Mouse (Mus musculus) lung, adult 2 months (tissue): ENCODE results near the gene Dab2.

Source experiments
- CTCF ChIP-seq: fragments of 200-500 bp; IDR thresholded peaks from 2 replicates; pipeline ENCODE4 v1.5.1; 2011; ENCODE audit warnings: mild to moderate bottlenecking, low read length, control low read depth; ENCODE audit not compliant: insufficient read depth
- POLR2A ChIP-seq: fragments of 200-500 bp; IDR thresholded peaks from 2 replicates; pipeline ENCODE4 v1.6.1; 2011; ENCODE audit warnings: low read depth, mild to moderate bottlenecking, control low read depth, low read length, borderline replicate concordance; ENCODE audit errors: extremely low read depth

DNA sequence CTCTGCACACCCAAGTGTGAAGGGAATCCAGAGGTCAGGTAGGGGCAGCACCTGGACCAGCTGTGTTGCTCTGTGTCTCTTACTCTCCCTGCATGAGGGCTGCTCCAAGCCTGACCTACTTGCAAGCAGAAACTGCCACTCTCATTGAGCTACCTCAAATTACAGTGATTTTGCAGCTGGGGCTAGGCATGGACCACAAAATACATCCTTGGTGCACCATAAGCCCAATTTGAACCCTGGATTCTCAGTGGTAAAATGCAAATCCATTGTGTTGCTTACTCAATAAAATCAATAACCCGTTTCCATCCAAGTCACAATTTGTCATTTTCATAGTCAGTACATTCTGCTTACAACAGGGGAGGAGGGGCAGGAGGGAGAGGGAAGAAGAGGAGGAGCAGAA lies 85.7 kb downstream of the Dab2 start:
- TF ChIP-seq CTCF (no peak), POLR2A (no peak)
